Comparison of ENCODE assay signal across 9 mouse cellular contexts in the genomic region with DNA sequence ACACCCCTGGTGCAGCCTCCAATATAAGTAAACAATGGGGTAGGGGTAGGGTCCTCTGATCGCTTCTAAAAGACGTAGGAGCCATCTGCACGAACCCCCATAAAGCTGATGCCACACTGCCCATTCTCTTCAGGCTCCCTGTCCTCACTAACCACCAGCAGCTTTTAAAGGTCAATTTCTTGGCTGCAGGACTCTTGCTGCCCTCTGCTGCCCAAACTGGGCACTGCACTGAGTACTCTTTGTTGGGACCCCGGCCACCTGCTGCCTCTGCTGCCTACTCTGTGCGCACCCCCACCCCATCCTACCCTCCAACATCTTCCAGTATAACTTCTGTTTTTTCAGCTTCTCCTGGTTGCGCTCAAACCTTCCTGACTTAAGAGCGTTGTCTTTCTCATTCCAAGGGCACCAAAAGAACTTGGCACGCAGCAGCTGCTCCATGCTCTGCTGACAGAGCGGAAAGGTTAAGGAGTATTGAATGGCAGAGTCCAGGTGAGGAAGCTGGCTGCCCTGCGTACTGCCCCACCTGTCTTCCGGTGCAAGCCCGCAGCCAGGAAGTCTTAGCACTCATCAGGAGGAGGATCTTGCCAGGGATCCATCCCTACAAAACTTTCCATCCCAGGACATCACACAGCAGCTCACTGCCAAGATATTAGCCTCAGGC. TPM values are rescaled to one million over a fixed set of nuclear protein-coding genes. Genes with fewer than 3 reads are reported as not detected.
DNase-seq lines count a peak whose midpoint lies in the region; ATAC-seq lines count a peak whose summit lies in the region.
"Had no signal": no experiment of that assay in that cellular context is flagged by ENCODE, and none has a peak within 500 bp of the region (broad histone marks: within the 10 kb centered on the region; RNA-seq: fewer than 3 reads in every experiment).

No protein-coding gene starts in this region.

- 0 out of 2 replicates have a peak, but pooled peaks cover 2% of the 10 kb centered on the region for H3K4me1 ChIP-seq in hindbrain, embryonic 15.5 days (replicated peaks)
- peaks cover 45% of the 10 kb centered on the region for H3K4me1 ChIP-seq in megakaryocyte, embryonic 14.5 days

- H3K4me3 ChIP-seq in hindbrain, embryonic 15.5 days = no peak overlapping the region
- peak overlapping the region; percentile 14 for H3K4me3 ChIP-seq in megakaryocyte, embryonic 14.5 days (replicated peaks)
- H3K4me3 ChIP-seq: heart, embryonic 13.5 days had no signal

- no peak overlapping the region for H3K4me2 ChIP-seq in hindbrain, embryonic 15.5 days
- H3K4me2 ChIP-seq: heart, embryonic 13.5 days had no signal

- no peaks in the 10 kb centered on the region for H3K27me3 ChIP-seq in hindbrain, embryonic 15.5 days
- no peaks in the 10 kb centered on the region for H3K27me3 ChIP-seq in megakaryocyte, embryonic 14.5 days (replicated peaks)
- H3K27me3 ChIP-seq: heart, embryonic 13.5 days had no signal

- peak; percentile 72 for DNase-seq in R1 (ENCODE audit: low read depth, low spot score)
- peak; percentile 75 for DNase-seq in cerebellum, adult 9-10 months
- DNase-seq in frontal cortex, postnatal 25 days (ENCODE audit: low spot score in 2 of 2) = peak; percentile 75
- DNase-seq in layer of hippocampus, postnatal 36 days = peak; percentile 60 to 61
- peak; percentile 75 to 81 for DNase-seq in right cerebral cortex, adult 2 months (ENCODE audit: low spot score in 2 of 2)
- peak; percentile 61 for DNase-seq in yolk sac, embryonic 10.5 days (ENCODE audit: low spot score)

- peak; percentile 42 for ATAC-seq in hindbrain, embryonic 15.5 days (ENCODE audit: low FRiP score, low read depth)

- H3K9me3 ChIP-seq in hindbrain, embryonic 15.5 days = no peaks in the 10 kb centered on the region
- no peaks in the 10 kb centered on the region for H3K9me3 ChIP-seq in megakaryocyte, embryonic 14.5 days
- H3K9me3 ChIP-seq: heart, embryonic 13.5 days had no signal

- H3K9ac ChIP-seq in hindbrain, embryonic 15.5 days = no peak overlapping the region
- H3K9ac ChIP-seq: heart, embryonic 13.5 days had no signal

- H3K27ac ChIP-seq in hindbrain, embryonic 15.5 days (replicated peaks) = no peak overlapping the region
- H3K27ac ChIP-seq: heart, embryonic 13.5 days had no signal

- 15% methylated on average over 12 of the region's 12 CpGs for WGBS in hindbrain, embryonic 15.5 days

- peaks cover 25% of the 10 kb centered on the region for H3K36me3 ChIP-seq in hindbrain, embryonic 15.5 days
- peaks cover 59% of the 10 kb centered on the region for H3K36me3 ChIP-seq in megakaryocyte, embryonic 14.5 days (replicated peaks; ENCODE audit: low read length)

RNA-seq across cellular contexts. Expression of a gene that starts 11.8 kb away (rescaled TPM):
- polyA plus RNA-seq in hindbrain, embryonic 15.5 days (2015; fragmentation: Nextera tagmentation; extraction: Ambion mirVana) = 50.0 and 50.3 TPM in 2 replicates
- total RNA-seq in layer of hippocampus, postnatal 36 days (2021) = 10 to 100 TPM; 25.5 to 25.6 TPM
- not detected in 2 replicates for polyA plus RNA-seq in megakaryocyte, embryonic 14.5 days (2012; ENCODE audit: insufficient read depth, low replicate concordance)

RNA-seq across cellular contexts. Expression of a gene that starts 21.2 kb away (rescaled TPM):
- polyA plus RNA-seq in hindbrain, embryonic 15.5 days (2015; fragmentation: Nextera tagmentation; extraction: Ambion mirVana) = 22.9 and 24.2 TPM in 2 replicates
- total RNA-seq in layer of hippocampus, postnatal 36 days (2021) = 10 to 100 TPM in 1 of 2 experiments, 1 to 10 TPM in 1; 10.0 to 10.4 TPM
- polyA plus RNA-seq in megakaryocyte, embryonic 14.5 days (2012; ENCODE audit: insufficient read depth, low replicate concordance) = 8.8 and 18.5 TPM in 2 replicates

RNA-seq across cellular contexts. Expression of a gene that starts 21.4 kb away (rescaled TPM):
- polyA plus RNA-seq in hindbrain, embryonic 15.5 days (2015; fragmentation: Nextera tagmentation; extraction: Ambion mirVana) = 145 and 154 TPM in 2 replicates
- 10 to 100 TPM; 81.0 to 83.8 TPM for total RNA-seq in layer of hippocampus, postnatal 36 days (2021)
- polyA plus RNA-seq in megakaryocyte, embryonic 14.5 days (2012; ENCODE audit: insufficient read depth, low replicate concordance) = 33.8 and 77.2 TPM in 2 replicates

RNA-seq across cellular contexts. Expression of a gene that starts 28.6 kb away (rescaled TPM):
- polyA plus RNA-seq in hindbrain, embryonic 15.5 days (2015; fragmentation: Nextera tagmentation; extraction: Ambion mirVana) = 41.1 and 45.7 TPM in 2 replicates
- 100 to 1,000 TPM; 123 to 137 TPM for total RNA-seq in layer of hippocampus, postnatal 36 days (2021)
- polyA plus RNA-seq in megakaryocyte, embryonic 14.5 days (2012; ENCODE audit: insufficient read depth, low replicate concordance) = 65.9 and 69.9 TPM in 2 replicates

Comparison
In these comparisons a context has a peak if more than half of its experiments do, and no peak if none do; other contexts are left out.
1. RNA of a gene that starts 11.8 kb away (polyA plus RNA-seq): 50.0 to 50.3 TPM in hindbrain, embryonic 15.5 days; not detected in megakaryocyte, embryonic 14.5 days; every median in the first group is over 10 times any median in the second.
2. Peak in every context shown above with its lines, with median percentiles within 50 percentile points of each other: DNase-seq.